Mouse (Mus musculus) midbrain, embryonic 14.5 days (tissue): ENCODE data around the gene Tas2r126. TPM values are rescaled to one million over a fixed set of nuclear protein-coding genes. Genes with fewer than 3 reads are reported as not detected.
A peak's percentile ranks its signal among the peaks of the same experiment; 100 is the strongest.

ENCODE experiments used
- ATAC-seq: fragments of 200-750 bp; cut with Nextera tagmentation; 2 replicates; pipeline ENCODE4 v1.8.0; 2017; ENCODE audit warnings: moderate number of reproducible peaks, moderate library complexity; ENCODE audit not compliant: low FRiP score, low TSS enrichment
- DNase-seq: peaks from one replicate; pipeline ENCODE4 v3.0.0-alpha.2; 2015
- H3K27ac ChIP-seq: fragments of 300-500 bp; sonication (generic); replicated peaks from 2 replicates; pipeline ENCODE4 v1.5.1; 2014; ENCODE audit warnings: mild to moderate bottlenecking, low read depth, low read length, moderate library complexity
- H3K27me3 ChIP-seq: fragments of 300-500 bp; sonication (generic); 2 replicates; pipeline ENCODE4 v1.6.1; 2014; ENCODE audit warnings: low read length, control low read depth, mixed read lengths; ENCODE audit not compliant: control insufficient read depth, insufficient read depth
- H3K36me3 ChIP-seq: fragments of 300-500 bp; sonication (generic); 2 replicates; pipeline ENCODE4 v1.6.1; 2014; ENCODE audit warnings: low read length, control low read depth; ENCODE audit not compliant: control insufficient read depth, insufficient read depth
- H3K4me1 ChIP-seq: fragments of 300-500 bp; sonication (generic); 2 replicates; pipeline ENCODE4 v1.6.1; 2014; ENCODE audit warnings: mild to moderate bottlenecking, antibody characterized with exemption, low read length, control low read depth; ENCODE audit not compliant: control insufficient read depth, insufficient read depth
- H3K4me2 ChIP-seq: fragments of 300-500 bp; sonication (generic); 2 replicates; pipeline ENCODE4 v1.6.1; 2014; ENCODE audit warnings: mild to moderate bottlenecking, low read length, moderate library complexity
- H3K4me3 ChIP-seq: fragments of 300-500 bp; sonication (generic); replicated peaks from 2 replicates; pipeline ENCODE4 v1.5.1; 2014; ENCODE audit warnings: low read depth, low read length
- H3K9ac ChIP-seq: fragments of 300-500 bp; sonication (generic); replicated peaks from 2 replicates; pipeline ENCODE4 v1.6.1; 2014; ENCODE audit warnings: mild to moderate bottlenecking, low read length, moderate library complexity
- H3K9me3 ChIP-seq: fragments of 300-500 bp; sonication (generic); 2 replicates; pipeline ENCODE4 v1.6.1; 2016; ENCODE audit warnings: low read length, control low read depth, mixed read lengths; ENCODE audit not compliant: control insufficient read depth
- WGBS: fragments of 180-500 bp; shearing (Covaris S2); extraction: QIAGEN DNeasy Blood & Tissue Kit; methylation state at CpG from one replicate; pipeline ENCODE4 v1.1.7; 2014; 5-methylcytosine and 5-hydroxymethylcytosine counted together
- polyA plus RNA-seq: library from polyadenylated mRNA; unstranded; fragments of >200 nt; fragmentation: Nextera tagmentation; extraction: Ambion mirVana; gene quantifications from 2 replicates; pipeline ENCODE4 v1.2.1, GENCODE M21; 2014

Tas2r126 gene
- not detected in 2 replicates for polyA plus RNA-seq

- Histone ChIP-seq H3K36me3 (no peaks in the 10 kb centered on the region), H3K4me1 (no peaks in the 10 kb centered on the region), H3K27me3 (no peaks in the 10 kb centered on the region), H3K9ac (no peak within 1 kb of the TSS), H3K9me3 (no peaks in the 10 kb centered on the region), H3K4me2 (no peak within 1 kb of the TSS), H3K4me3 (no peak within 1 kb of the TSS), H3K27ac (no peak within 1 kb of the TSS)
- no peak for ATAC-seq
- 80% methylated on average over 6 of the region's 6 CpGs for WGBS
- no peak for DNase-seq
Observed at GRCm38 (mm10) chr6:42434446-42434845, at the start of gene Tas2r126. Gene Tas2r126 (plus strand): TSS chr6:42434535.

GRCm38 (mm10) chr6:42385635-42386034 lies 48.7 kb upstream of the Tas2r126 start:
- Histone ChIP-seq H3K4me1 (no peaks in the 10 kb centered on the region), H3K9ac (no peak overlapping the region), H3K4me3 (no peak overlapping the region), H3K4me2 (no peak overlapping the region), H3K9me3 (no peaks in the 10 kb centered on the region), H3K27me3 (no peaks in the 10 kb centered on the region), H3K36me3 (no peaks in the 10 kb centered on the region), H3K27ac (no peak overlapping the region)
- ATAC-seq (no peak), DNase-seq (no peak)
- 85% methylated on average over 4 of the region's 4 CpGs for WGBS

- no peaks in the 10 kb centered on the region for H3K9me3 ChIP-seq
- no peaks in the 10 kb centered on the region for H3K27me3 ChIP-seq
- no peaks in the 10 kb centered on the region for H3K36me3 ChIP-seq
- H3K4me2 ChIP-seq: no peak overlapping the region
- ATAC-seq: no peak
- H3K4me3 ChIP-seq: no peak overlapping the region
- no peak overlapping the region for H3K9ac ChIP-seq
- no peak for DNase-seq
- 56% methylated on average over 2 of the region's 2 CpGs for WGBS
- no peaks in the 10 kb centered on the region for H3K4me1 ChIP-seq
- H3K27ac ChIP-seq: no peak overlapping the region
Observed at GRCm38 (mm10) chr6:42391796-42392330, 42.5 kb upstream of the Tas2r126 start.

- Histone ChIP-seq H3K27me3 (no peaks in the 10 kb centered on the region), H3K4me1 (no peaks in the 10 kb centered on the region), H3K4me2 (no peak overlapping the region), H3K27ac (no peak overlapping the region), H3K36me3 (no peaks in the 10 kb centered on the region), H3K4me3 (no peak overlapping the region), H3K9me3 (no peaks in the 10 kb centered on the region), H3K9ac (no peak overlapping the region)
- DNase-seq: peak; percentile 8
- ATAC-seq: no peak
- 77% methylated on average over 9 of the region's 9 CpGs for WGBS
Observed at GRCm38 (mm10) chr6:42395960-42396809, 38.1 kb upstream of the Tas2r126 start.

GRCm38 (mm10) chr6:42397041-42397657 lies 37.2 kb upstream of the Tas2r126 start:
- H3K36me3 ChIP-seq: no peaks in the 10 kb centered on the region
- no peaks in the 10 kb centered on the region for H3K9me3 ChIP-seq
- H3K4me2 ChIP-seq: no peak overlapping the region
- ATAC-seq (no peak), DNase-seq (no peak)
- H3K9ac ChIP-seq: no peak overlapping the region
- H3K4me3 ChIP-seq: no peak overlapping the region
- H3K4me1 ChIP-seq: no peaks in the 10 kb centered on the region
- H3K27ac ChIP-seq: no peak overlapping the region
- WGBS: 75% methylated on average over 3 of the region's 3 CpGs
- H3K27me3 ChIP-seq: no peaks in the 10 kb centered on the region

- H3K27me3 ChIP-seq: no peaks in the 10 kb centered on the region
- H3K4me1 ChIP-seq: no peaks in the 10 kb centered on the region
- ATAC-seq: no peak
- no peaks in the 10 kb centered on the region for H3K36me3 ChIP-seq
- H3K9ac ChIP-seq: no peak overlapping the region
- H3K4me2 ChIP-seq: no peak overlapping the region
- H3K4me3 ChIP-seq: no peak overlapping the region
- H3K27ac ChIP-seq: no peak overlapping the region
- H3K9me3 ChIP-seq: no peaks in the 10 kb centered on the region
- WGBS: 81% methylated on average over 3 of the region's 3 CpGs
- DNase-seq: no peak
Observed at GRCm38 (mm10) chr6:42398285-42398684, 36.0 kb upstream of the Tas2r126 start.

GRCm38 (mm10) chr6:42398998-42399397 lies 35.3 kb upstream of the Tas2r126 start:
- no peaks in the 10 kb centered on the region for H3K4me1 ChIP-seq
- ATAC-seq (no peak), DNase-seq (no peak)
- H3K4me3 ChIP-seq: no peak overlapping the region
- WGBS: 96% methylated on average over 1 of the region's 1 CpGs
- H3K4me2 ChIP-seq: no peak overlapping the region
- H3K9ac ChIP-seq: no peak overlapping the region
- H3K27ac ChIP-seq: no peak overlapping the region
- H3K36me3 ChIP-seq: no peaks in the 10 kb centered on the region
- H3K27me3 ChIP-seq: no peaks in the 10 kb centered on the region
- no peaks in the 10 kb centered on the region for H3K9me3 ChIP-seq

GRCm38 (mm10) chr6:42399938-42400337 lies 34.4 kb upstream of the Tas2r126 start, which contains the start of gene Tas2r143:
Gene Tas2r143 (plus strand): TSS chr6:42400238.
- ATAC-seq: no peak
- no peak within 1 kb of the TSS for H3K4me3 ChIP-seq
- WGBS: 93% methylated on average over 1 of the region's 1 CpGs
- no peaks in the 10 kb centered on the region for H3K36me3 ChIP-seq
- H3K9ac ChIP-seq: no peak within 1 kb of the TSS
- H3K27ac ChIP-seq: no peak within 1 kb of the TSS
- H3K4me2 ChIP-seq: no peak within 1 kb of the TSS
- H3K9me3 ChIP-seq: no peaks in the 10 kb centered on the region
- no peak for DNase-seq
- no peaks in the 10 kb centered on the region for H3K27me3 ChIP-seq
- H3K4me1 ChIP-seq: no peaks in the 10 kb centered on the region
